Mouse (Mus musculus): ENCODE measurements around the gene 1700034J05Rik. TPM values are rescaled to one million over a fixed set of nuclear protein-coding genes. Genes with fewer than 3 reads are reported as not detected.

The 1700034J05Rik gene
- polyA plus RNA-seq, 1 experiment from 2014 or later: 0.12 TPM

GRCm38 (mm10) chr6:146956961-146957360 lies 2.7 kb upstream of the 1700034J05Rik start:
- ATAC-seq (ENCODE audit: low FRiP score): no peak
- Histone ChIP-seq H3K9me3 (ENCODE audit: control insufficient read depth, low read length) (no peaks in the 10 kb centered on the region), H3K27ac (no peak overlapping the region), H3K27me3 (ENCODE audit: control insufficient read depth, insufficient read depth, low read length) (no peaks in the 10 kb centered on the region), H3K4me3 (replicated peaks; ENCODE audit: low read length) (no peak overlapping the region), H3K9ac (no peak overlapping the region), H3K36me3 (replicated peaks; ENCODE audit: control insufficient read depth, insufficient read depth) (no peaks in the 10 kb centered on the region), H3K4me1 (replicated peaks; ENCODE audit: control insufficient read depth, insufficient read depth, low read length) (no peaks in the 10 kb centered on the region), H3K4me2 (replicated peaks) (no peak overlapping the region)
- DNase-seq (ENCODE audit: low spot score): no peak
- 87% methylated on average over 1 of the region's 1 CpGs for WGBS

DNA sequence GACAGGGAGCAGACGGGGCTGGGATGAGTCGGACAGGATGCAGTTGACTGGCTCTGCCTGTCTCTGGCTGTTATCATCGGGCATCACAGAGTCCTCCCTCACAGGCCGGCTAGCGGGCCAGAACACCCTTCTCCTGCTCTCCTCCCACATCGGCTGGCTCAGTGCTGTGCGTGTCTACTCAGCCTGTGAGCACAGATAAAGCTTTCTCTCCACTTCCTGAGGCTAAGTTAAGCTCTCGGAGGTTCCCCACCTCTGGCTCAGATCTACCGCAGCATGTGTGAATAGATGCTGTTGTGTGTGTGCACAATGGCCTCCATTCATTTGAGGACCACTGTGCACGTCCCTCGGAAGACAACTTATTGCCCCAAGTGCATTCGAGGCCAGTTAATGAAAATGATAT lies 1.7 kb upstream of the 1700034J05Rik start:
- 19% methylated on average over 12 of the region's 12 CpGs for WGBS
- no peak overlapping the region for H3K4me3 ChIP-seq (replicated peaks; ENCODE audit: low read length)
- no peak overlapping the region for H3K27ac ChIP-seq
- no peaks in the 10 kb centered on the region for H3K36me3 ChIP-seq (replicated peaks; ENCODE audit: control insufficient read depth, insufficient read depth)
- H3K9ac ChIP-seq: no peak overlapping the region
- ATAC-seq (ENCODE audit: low FRiP score): no peak
- no peak for DNase-seq (ENCODE audit: low spot score)
- no peaks in the 10 kb centered on the region for H3K27me3 ChIP-seq (ENCODE audit: control insufficient read depth, insufficient read depth, low read length)
- H3K4me2 ChIP-seq (replicated peaks): no peak overlapping the region
- H3K9me3 ChIP-seq (ENCODE audit: control insufficient read depth, low read length): no peaks in the 10 kb centered on the region
- no peaks in the 10 kb centered on the region for H3K4me1 ChIP-seq (replicated peaks; ENCODE audit: control insufficient read depth, insufficient read depth, low read length)

GRCm38 (mm10) chr6:146955475-146955874 lies 1.3 kb upstream of the 1700034J05Rik start:
- Histone ChIP-seq H3K9me3 (ENCODE audit: control insufficient read depth, low read length) (no peaks in the 10 kb centered on the region), H3K36me3 (replicated peaks; ENCODE audit: control insufficient read depth, insufficient read depth) (no peaks in the 10 kb centered on the region), H3K4me2 (replicated peaks) (no peak overlapping the region), H3K27me3 (ENCODE audit: control insufficient read depth, insufficient read depth, low read length) (no peaks in the 10 kb centered on the region), H3K27ac (no peak overlapping the region), H3K9ac (no peak overlapping the region), H3K4me3 (replicated peaks; ENCODE audit: low read length) (no peak overlapping the region), H3K4me1 (replicated peaks; ENCODE audit: control insufficient read depth, insufficient read depth, low read length) (peaks cover 1% of the 10 kb centered on the region)
- 85% methylated on average over 1 of the region's 1 CpGs for WGBS
- ATAC-seq (ENCODE audit: low FRiP score) (no peak), DNase-seq (ENCODE audit: low spot score) (no peak)

- Histone ChIP-seq H3K4me3 (replicated peaks; ENCODE audit: low read length) (no peak overlapping the region), H3K36me3 (replicated peaks; ENCODE audit: control insufficient read depth, insufficient read depth) (no peaks in the 10 kb centered on the region), H3K9me3 (ENCODE audit: control insufficient read depth, low read length) (no peaks in the 10 kb centered on the region), H3K4me1 (replicated peaks; ENCODE audit: control insufficient read depth, insufficient read depth, low read length) (peaks cover 5% of the 10 kb centered on the region), H3K27me3 (ENCODE audit: control insufficient read depth, insufficient read depth, low read length) (no peaks in the 10 kb centered on the region), H3K9ac (no peak overlapping the region), H3K4me2 (replicated peaks) (no peak overlapping the region), H3K27ac (no peak overlapping the region)
- WGBS: 28% methylated on average over 1 of the region's 1 CpGs
- ATAC-seq (ENCODE audit: low FRiP score) (no peak), DNase-seq (ENCODE audit: low spot score) (no peak)
Observed at GRCm38 (mm10) chr6:146950454-146950832, 3.8 kb downstream of the 1700034J05Rik start.

DNA sequence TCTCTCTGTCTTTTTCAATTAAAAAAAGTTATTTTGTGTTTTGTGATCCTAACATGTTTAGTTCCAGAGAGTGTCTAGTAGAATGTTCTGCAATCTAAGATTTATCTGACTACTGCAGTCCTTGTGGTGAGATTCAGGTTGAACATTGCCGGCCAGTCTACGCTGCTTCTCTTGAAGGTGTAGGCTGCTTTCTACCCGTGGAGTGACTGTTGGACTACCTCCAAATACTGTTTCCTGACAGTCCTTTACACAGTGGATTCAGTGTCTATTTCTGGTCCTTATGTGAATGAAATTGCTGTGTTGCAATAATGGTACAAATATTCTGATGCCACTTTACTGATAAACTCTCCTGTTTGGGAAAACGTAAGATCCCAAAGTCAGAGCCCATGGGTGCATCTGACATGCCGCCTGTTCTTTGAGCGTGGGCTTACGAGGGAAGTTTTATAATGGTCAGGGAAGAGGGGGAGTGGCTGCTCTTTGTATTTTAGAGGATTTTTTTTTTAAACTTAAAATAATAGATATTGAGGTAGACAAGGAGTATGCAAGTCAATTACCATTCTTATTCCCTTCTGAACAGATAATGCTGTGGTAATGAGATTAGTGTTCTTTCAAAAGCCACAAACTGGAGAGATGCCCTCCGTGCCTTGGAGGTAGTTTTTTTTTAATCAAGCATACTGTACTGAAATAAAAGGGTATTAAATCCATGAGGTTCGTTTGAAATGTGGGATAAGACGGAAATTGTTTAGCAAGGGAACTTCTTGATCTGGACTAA lies 4.4 kb downstream of the 1700034J05Rik start:
- 59% methylated on average over 10 of the region's 10 CpGs for WGBS
- H3K9ac ChIP-seq: no peak overlapping the region
- peaks cover 5% of the 10 kb centered on the region for H3K4me1 ChIP-seq (replicated peaks; ENCODE audit: control insufficient read depth, insufficient read depth, low read length)
- no peaks in the 10 kb centered on the region for H3K36me3 ChIP-seq (replicated peaks; ENCODE audit: control insufficient read depth, insufficient read depth)
- ATAC-seq (ENCODE audit: low FRiP score) (no peak), DNase-seq (ENCODE audit: low spot score) (no peak)
- H3K4me3 ChIP-seq (replicated peaks; ENCODE audit: low read length): no peak overlapping the region
- no peak overlapping the region for H3K27ac ChIP-seq
- H3K4me2 ChIP-seq (replicated peaks): no peak overlapping the region
- no peaks in the 10 kb centered on the region for H3K27me3 ChIP-seq (ENCODE audit: control insufficient read depth, insufficient read depth, low read length)
- H3K9me3 ChIP-seq (ENCODE audit: control insufficient read depth, low read length): no peaks in the 10 kb centered on the region

DNA sequence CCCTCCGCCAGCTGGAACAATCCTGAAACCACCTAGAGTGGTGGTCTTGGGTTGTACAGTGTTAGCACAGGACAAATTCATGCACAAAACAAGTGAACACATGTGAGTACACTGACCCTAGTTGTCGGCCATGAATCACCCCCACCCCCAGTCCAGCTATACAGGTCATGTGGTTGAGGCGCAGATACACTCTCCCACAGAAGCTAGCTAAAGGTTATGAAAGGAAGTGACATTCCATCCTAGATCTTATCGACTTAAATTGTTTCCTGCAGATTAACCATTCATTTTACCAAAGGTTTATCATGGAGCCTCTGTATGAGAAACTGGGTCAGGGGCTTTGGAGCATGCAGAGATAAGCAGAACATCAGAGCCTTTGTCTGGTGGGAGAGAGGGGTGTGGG lies 7.0 kb downstream of the 1700034J05Rik start:
- Histone ChIP-seq H3K36me3 (replicated peaks; ENCODE audit: control insufficient read depth, insufficient read depth) (no peaks in the 10 kb centered on the region), H3K9me3 (ENCODE audit: control insufficient read depth, low read length) (no peaks in the 10 kb centered on the region), H3K27ac (no peak overlapping the region), H3K4me3 (replicated peaks; ENCODE audit: low read length) (no peak overlapping the region), H3K4me1 (replicated peaks; ENCODE audit: control insufficient read depth, insufficient read depth, low read length) (peaks cover 5% of the 10 kb centered on the region), H3K27me3 (ENCODE audit: control insufficient read depth, insufficient read depth, low read length) (no peaks in the 10 kb centered on the region), H3K9ac (no peak overlapping the region), H3K4me2 (replicated peaks) (no peak overlapping the region)
- no peak for ATAC-seq (ENCODE audit: low FRiP score)
- 87% methylated on average over 4 of the region's 4 CpGs for WGBS
- DNase-seq (ENCODE audit: low spot score): no peak

DNA sequence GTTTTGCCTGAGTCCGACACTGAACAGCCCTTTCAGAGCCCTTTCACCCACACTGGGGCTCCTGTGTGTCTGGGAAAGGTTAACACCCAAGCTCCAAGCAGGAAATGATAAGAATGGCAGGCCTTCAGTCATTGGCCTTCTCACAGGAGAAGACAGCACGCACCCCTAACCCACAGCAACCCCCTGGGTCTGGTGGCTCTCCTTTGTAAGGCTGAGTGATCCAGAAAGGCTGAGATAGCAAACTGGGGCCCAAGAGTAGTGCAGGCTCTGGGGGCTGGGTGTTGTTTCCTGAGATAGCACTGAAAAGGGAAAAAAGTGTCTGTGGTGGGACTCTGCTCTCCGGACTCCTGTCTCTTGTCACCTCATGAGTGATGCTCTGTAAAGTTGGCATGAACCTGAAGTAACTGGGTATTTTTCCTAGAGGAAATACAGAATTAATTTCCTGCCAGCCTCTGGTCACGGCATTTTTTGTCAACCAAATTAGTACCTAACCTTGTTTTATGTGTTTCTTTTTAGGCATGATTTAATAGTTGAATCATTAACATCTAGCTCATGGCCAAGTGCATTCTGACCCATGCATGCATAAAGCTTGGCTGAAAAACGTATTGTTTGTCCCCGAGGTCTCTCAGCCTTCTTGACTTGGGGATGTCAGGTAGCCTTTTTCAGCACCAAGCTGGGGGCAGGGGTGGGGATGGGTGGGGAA lies 7.7 kb downstream of the 1700034J05Rik start:
- no peak for DNase-seq (ENCODE audit: low spot score)
- ATAC-seq (ENCODE audit: low FRiP score): no peak
- no peak overlapping the region for H3K27ac ChIP-seq
- no peaks in the 10 kb centered on the region for H3K27me3 ChIP-seq (ENCODE audit: control insufficient read depth, insufficient read depth, low read length)
- no peak overlapping the region for H3K4me2 ChIP-seq (replicated peaks)
- H3K36me3 ChIP-seq (replicated peaks; ENCODE audit: control insufficient read depth, insufficient read depth): no peaks in the 10 kb centered on the region
- H3K9me3 ChIP-seq (ENCODE audit: control insufficient read depth, low read length): no peaks in the 10 kb centered on the region
- H3K4me3 ChIP-seq (replicated peaks; ENCODE audit: low read length): no peak overlapping the region
- WGBS: 69% methylated on average over 6 of the region's 6 CpGs
- H3K9ac ChIP-seq: no peak overlapping the region
- peaks cover 5% of the 10 kb centered on the region for H3K4me1 ChIP-seq (replicated peaks; ENCODE audit: control insufficient read depth, insufficient read depth, low read length)

DNA sequence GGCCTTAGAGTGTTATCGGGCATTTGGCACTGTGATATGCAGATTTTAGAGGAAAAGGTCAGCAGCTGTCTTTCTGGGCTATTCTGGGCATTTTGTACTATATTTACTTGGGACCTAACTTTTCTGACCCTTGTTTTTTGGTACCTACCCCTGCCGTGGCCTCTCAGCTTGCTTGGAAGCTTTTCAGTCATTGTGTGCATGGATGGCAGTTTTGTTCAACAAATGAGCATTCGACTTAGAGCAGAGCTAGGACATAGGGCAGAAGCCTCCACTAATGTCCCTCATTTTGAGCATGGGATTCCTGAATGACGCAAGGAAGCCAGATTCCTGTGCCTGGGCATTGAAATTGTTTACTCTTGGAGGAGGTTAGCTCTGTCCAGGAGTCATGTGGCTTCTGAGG lies 9.4 kb downstream of the 1700034J05Rik start:
- WGBS: 59% methylated on average over 4 of the region's 4 CpGs
- DNase-seq (ENCODE audit: low spot score) (no peak), ATAC-seq (ENCODE audit: low FRiP score) (no peak)
- H3K4me1 ChIP-seq (replicated peaks; ENCODE audit: control insufficient read depth, insufficient read depth, low read length): no peaks in the 10 kb centered on the region
- H3K4me3 ChIP-seq (replicated peaks; ENCODE audit: low read length): no peak overlapping the region
- no peak overlapping the region for H3K9ac ChIP-seq
- H3K27ac ChIP-seq: no peak overlapping the region
- no peak overlapping the region for H3K4me2 ChIP-seq (replicated peaks)
- H3K36me3 ChIP-seq (replicated peaks; ENCODE audit: control insufficient read depth, insufficient read depth): no peaks in the 10 kb centered on the region
- no peaks in the 10 kb centered on the region for H3K9me3 ChIP-seq (ENCODE audit: control insufficient read depth, low read length)
- no peaks in the 10 kb centered on the region for H3K27me3 ChIP-seq (ENCODE audit: control insufficient read depth, insufficient read depth, low read length)

DNA sequence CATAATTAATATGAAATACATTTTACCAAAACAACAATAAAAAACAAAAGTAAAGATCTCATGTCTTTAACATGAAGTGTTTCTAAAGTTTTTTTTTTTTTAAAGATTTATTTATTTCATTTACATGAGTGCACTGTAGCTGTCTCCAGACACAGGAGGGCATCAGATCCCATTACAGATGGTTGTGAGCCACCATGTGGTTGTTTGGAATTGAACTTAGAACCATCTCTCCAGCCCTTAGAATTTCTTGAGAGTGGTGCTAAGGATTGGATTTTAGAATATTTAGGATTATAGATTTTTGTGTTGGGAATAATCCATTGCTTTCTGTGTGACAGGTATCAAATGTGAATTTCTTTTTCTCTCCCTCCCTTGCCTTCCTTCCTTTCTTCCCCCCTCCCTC lies 10.2 kb downstream of the 1700034J05Rik start:
- Histone ChIP-seq H3K27ac (no peak overlapping the region), H3K4me2 (replicated peaks) (no peak overlapping the region), H3K27me3 (ENCODE audit: control insufficient read depth, insufficient read depth, low read length) (no peaks in the 10 kb centered on the region), H3K9me3 (ENCODE audit: control insufficient read depth, low read length) (no peaks in the 10 kb centered on the region), H3K9ac (no peak overlapping the region), H3K4me1 (replicated peaks; ENCODE audit: control insufficient read depth, insufficient read depth, low read length) (no peaks in the 10 kb centered on the region), H3K36me3 (replicated peaks; ENCODE audit: control insufficient read depth, insufficient read depth) (no peaks in the 10 kb centered on the region), H3K4me3 (replicated peaks; ENCODE audit: low read length) (no peak overlapping the region)
- ATAC-seq (ENCODE audit: low FRiP score) (no peak), DNase-seq (ENCODE audit: low spot score) (no peak)
